Mouse (Mus musculus) lung, adult 10 weeks (tissue): Measurements from ENCODE around the gene Gabra6. TPM values are rescaled to one million over a fixed set of nuclear protein-coding genes. Genes with fewer than 3 reads are reported as not detected.

Experiments used
- polyA plus RNA-seq: library from polyadenylated mRNA; stranded (reverse); fragments of 350-450 nt; fragmentation: Illumina TruSeq; extraction: RNeasy Lipid Tissue Mini Kit (QIAGEN cat#74804); gene quantifications from one replicate; pipeline ENCODE4 v1.2.3, GENCODE M21; 2014; ENCODE audit warnings: low read depth, low replicate concordance; ENCODE audit not compliant: insufficient read depth

Gene Gabra6
- not detected for polyA plus RNA-seq

GRCm38 (mm10) chr11:42320882-42321281 lies at the start of gene Gabra6:
TSS of gene Gabra6 (minus strand) at chr11:42321072.

Other genes starting within 250 kb of the Gabra6 start
- gene Gabra1, start 138.1 kb downstream of the Gabra6 start, polyA plus RNA-seq = not detected
- gene Gabrb2, start 98.7 kb upstream of the Gabra6 start, polyA plus RNA-seq = not detected